Mouse (Mus musculus): ENCODE data around the gene Tmigd1. TPM values are rescaled to one million over a fixed set of nuclear protein-coding genes. Genes with fewer than 3 reads are reported as not detected.
A peak's percentile ranks its signal among the peaks of the same experiment; 100 is the strongest.

Gene Tmigd1
- polyA plus RNA-seq, 1 experiment from 2014 or later = 4.1 TPM

DNA sequence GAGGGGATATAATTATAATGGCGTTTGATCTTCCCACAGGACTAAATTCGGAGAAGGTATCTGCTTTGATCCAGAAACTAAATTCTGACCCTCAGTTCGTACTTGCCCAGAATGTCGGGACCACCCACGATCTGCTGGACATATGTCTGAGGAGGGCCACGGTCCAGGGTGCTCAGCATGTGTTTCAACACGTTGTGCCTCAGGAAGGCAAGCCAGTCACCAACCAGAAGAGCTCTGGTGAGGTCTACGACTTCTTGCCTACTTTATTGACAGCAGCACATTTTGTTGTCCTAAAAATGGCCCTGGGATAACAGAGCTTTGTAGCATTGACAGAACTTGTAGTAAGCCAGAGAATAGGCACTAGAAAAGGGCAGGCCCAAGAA lies 44.2 kb downstream of the Tmigd1 start:
- Histone ChIP-seq H3K36me3 (ENCODE audit: insufficient read depth, low read length) (peaks cover 5% of the 10 kb centered on the region), H3K4me2 (replicated peaks; ENCODE audit: low read depth, low read length) (peak overlapping the region; percentile 93), H3K9ac (replicated peaks; ENCODE audit: low read length) (peak overlapping the region; percentile 83), H3K27me3 (ENCODE audit: insufficient read depth, low read length) (no peaks in the 10 kb centered on the region), H3K4me3 (ENCODE audit: low read length) (peak overlapping the region; percentile 96), H3K9me3 (ENCODE audit: low read length) (no peaks in the 10 kb centered on the region), H3K27ac (ENCODE audit: low read length) (peak overlapping the region; percentile 90; the same call in 1 of the 2 replicates), H3K4me1 (ENCODE audit: insufficient read depth, low read length) (peaks cover 15% of the 10 kb centered on the region)
- WGBS = under 1% methylated on average over 8 of the region's 8 CpGs
- ATAC-seq (ENCODE audit: low FRiP score, low TSS enrichment) = peak; percentile 40; the same call in 1 of the 2 replicates

DNA sequence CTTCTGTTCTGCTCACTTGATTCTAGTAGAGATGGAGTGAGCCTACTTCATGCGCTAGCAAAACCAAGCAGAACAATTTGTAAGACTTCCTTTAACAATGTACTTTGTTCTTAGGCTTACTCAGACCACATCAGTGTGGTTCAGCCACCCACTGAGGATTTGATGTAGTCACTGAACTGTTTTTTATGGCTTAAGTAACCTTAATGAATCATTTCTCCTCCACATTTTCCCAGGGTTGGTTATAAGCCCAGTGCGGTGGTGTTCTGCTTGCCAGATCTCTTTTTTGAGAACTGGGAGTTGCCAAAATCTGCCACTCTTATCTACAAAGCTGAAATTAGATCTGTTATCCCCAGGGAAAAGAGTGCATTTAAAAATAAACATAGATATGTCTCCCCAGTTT lies 51.6 kb downstream of the Tmigd1 start:
- no peaks in the 10 kb centered on the region for H3K27me3 ChIP-seq (ENCODE audit: insufficient read depth, low read length)
- H3K4me3 ChIP-seq (ENCODE audit: low read length) = no peak overlapping the region
- no peak overlapping the region for H3K4me2 ChIP-seq (replicated peaks; ENCODE audit: low read depth, low read length)
- peaks cover 60% of the 10 kb centered on the region for H3K36me3 ChIP-seq (ENCODE audit: insufficient read depth, low read length)
- H3K27ac ChIP-seq (ENCODE audit: low read length) = no peak overlapping the region
- no peak for ATAC-seq (ENCODE audit: low FRiP score, low TSS enrichment)
- H3K4me1 ChIP-seq (ENCODE audit: insufficient read depth, low read length) = no peaks in the 10 kb centered on the region
- no peaks in the 10 kb centered on the region for H3K9me3 ChIP-seq (ENCODE audit: low read length)
- H3K9ac ChIP-seq (replicated peaks; ENCODE audit: low read length) = no peak overlapping the region
- 62% methylated on average over 2 of the region's 2 CpGs for WGBS

DNA sequence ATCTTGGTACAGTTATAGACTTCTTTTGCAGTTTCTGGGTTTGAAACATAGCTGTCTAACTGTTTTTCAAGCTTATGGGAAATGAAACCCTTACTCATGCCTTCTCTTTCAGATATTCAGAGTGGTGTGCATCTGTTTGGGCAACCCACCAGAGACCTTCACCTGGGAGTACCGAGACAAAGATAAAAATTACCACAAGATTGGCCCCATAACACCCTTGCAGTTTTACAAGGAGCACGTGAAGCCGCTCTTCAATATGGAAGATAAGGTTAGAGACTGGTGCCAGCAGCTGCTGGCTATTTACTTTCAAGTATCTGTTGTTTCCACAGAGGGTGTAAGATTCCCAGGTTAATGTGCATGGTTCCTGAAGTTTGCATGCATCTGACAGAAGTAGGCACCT lies 63.7 kb downstream of the Tmigd1 start:
- 97% methylated on average over 3 of the region's 3 CpGs for WGBS
- H3K9ac ChIP-seq (replicated peaks; ENCODE audit: low read length) = no peak overlapping the region
- ATAC-seq (ENCODE audit: low FRiP score, low TSS enrichment) = no peak
- H3K4me3 ChIP-seq (ENCODE audit: low read length) = no peak overlapping the region
- no peaks in the 10 kb centered on the region for H3K9me3 ChIP-seq (ENCODE audit: low read length)
- H3K4me1 ChIP-seq (ENCODE audit: insufficient read depth, low read length) = no peaks in the 10 kb centered on the region
- no peak overlapping the region for H3K27ac ChIP-seq (ENCODE audit: low read length)
- no peak overlapping the region for H3K4me2 ChIP-seq (replicated peaks; ENCODE audit: low read depth, low read length)
- H3K36me3 ChIP-seq (ENCODE audit: insufficient read depth, low read length) = peaks cover 64% of the 10 kb centered on the region
- H3K27me3 ChIP-seq (ENCODE audit: insufficient read depth, low read length) = no peaks in the 10 kb centered on the region

Other genes starting within 250 kb of the Tmigd1 start
- 0.17 and 0.24 TPM in 2 replicates for gene Bhlha9, start 229.7 kb upstream of the Tmigd1 start, polyA plus RNA-seq (2015; fragmentation: Nextera tagmentation; extraction: Ambion mirVana)
- gene Trarg1, start 222.4 kb upstream of the Tmigd1 start, polyA plus RNA-seq (2015; fragmentation: Nextera tagmentation; extraction: Ambion mirVana) = 2.0 and 2.2 TPM in 2 replicates
- 34.0 and 34.8 TPM in 2 replicates for gene Gosr1, start 138.6 kb upstream of the Tmigd1 start, polyA plus RNA-seq (2015; fragmentation: Nextera tagmentation; extraction: Ambion mirVana)
- gene Cpd, start 55.1 kb upstream of the Tmigd1 start, polyA plus RNA-seq (2015; fragmentation: Nextera tagmentation; extraction: Ambion mirVana) = 12.3 and 13.9 TPM in 2 replicates
- gene Blmh, start 22.6 kb downstream of the Tmigd1 start, polyA plus RNA-seq (2015; fragmentation: Nextera tagmentation; extraction: Ambion mirVana) = 190 and 196 TPM in 2 replicates
- gene Slc6a4, start 96.4 kb downstream of the Tmigd1 start, polyA plus RNA-seq (2015; fragmentation: Nextera tagmentation; extraction: Ambion mirVana) = 2.8 and 3.6 TPM in 2 replicates
- gene Nsrp1, start 176.3 kb downstream of the Tmigd1 start, polyA plus RNA-seq (2015; fragmentation: Nextera tagmentation; extraction: Ambion mirVana) = 63.9 and 75.1 TPM in 2 replicates